Mouse (Mus musculus): Measurements from ENCODE around the gene Trim17.

- TF ChIP-seq CTCF (IDR thresholded peaks at IDR 0.05; ENCODE audit: borderline replicate concordance, control insufficient read depth, extremely low read depth, insufficient read depth, low read length, poor library complexity) = no peak
- TF ChIP-seq POLR2A (IDR thresholded peaks at IDR 0.05; ENCODE audit: control insufficient read depth, extremely low read depth, insufficient read depth, low read length, poor library complexity) = no peak
Observed at GRCm38 (mm10) chr11:58990794-58991193, 36.3 kb downstream of the Trim17 start.

Data from thymus, adult 2 months (tissue).